Mouse (Mus musculus) thymus, adult 2 months (tissue): ENCODE measurements around the gene Rmi2. TPM values are rescaled to one million over a fixed set of nuclear protein-coding genes. Genes with fewer than 3 reads are reported as not detected.
"Not testable (repeated sequence)": the region's sequence is repeated elsewhere in the genome, so short reads cannot be mapped to it uniquely, and the experiment has no call there.

Source experiments
- DNase-seq: peaks from one replicate; pipeline ENCODE4 v3.0.0; 2021
- H3K27ac ChIP-seq: fragments of 200-500 bp; 2 replicates; pipeline ENCODE4 v1.5.1; 2012; ENCODE audit warnings: low read length, control low read depth; ENCODE audit not compliant: control insufficient read depth, insufficient read depth
- H3K27me3 ChIP-seq: fragments of 200-500 bp; 2 replicates; pipeline ENCODE4 v1.6.1; 2012; ENCODE audit warnings: mild to moderate bottlenecking, low read length, moderate library complexity, mixed read lengths; ENCODE audit not compliant: control insufficient read depth, insufficient read depth
- H3K36me3 ChIP-seq: fragments of 200-500 bp; 2 replicates; pipeline ENCODE4 v1.6.1; 2012; ENCODE audit warnings: mild to moderate bottlenecking, low read length, moderate library complexity; ENCODE audit not compliant: control insufficient read depth, insufficient read depth
- H3K4me1 ChIP-seq: fragments of 200-500 bp; replicated peaks from 2 replicates; pipeline ENCODE4 v1.6.1; 2012; ENCODE audit warnings: low read length; ENCODE audit not compliant: control insufficient read depth, insufficient read depth
- H3K4me3 ChIP-seq: fragments of 200-500 bp; 2 replicates; pipeline ENCODE4 v1.5.1; 2012; ENCODE audit warnings: mild to moderate bottlenecking, low read length, control low read depth, moderate library complexity; ENCODE audit not compliant: control insufficient read depth, insufficient read depth
- CTCF ChIP-seq: fragments of 200-500 bp; IDR thresholded peaks from 2 replicates; pipeline ENCODE4 v1.5.1; 2012; ENCODE audit warnings: mild to moderate bottlenecking, control low read depth, low read length, moderate library complexity, borderline replicate concordance; ENCODE audit not compliant: control insufficient read depth, poor library complexity, insufficient read depth; ENCODE audit errors: extremely low read depth
- POLR2A ChIP-seq: fragments of 200-500 bp; IDR thresholded peaks from 2 replicates; pipeline ENCODE4 v1.6.1; 2012; ENCODE audit warnings: mild to moderate bottlenecking, low read length, control low read depth, moderate library complexity; ENCODE audit not compliant: control insufficient read depth, poor library complexity, insufficient read depth; ENCODE audit errors: extremely low read depth
- WGBS: fragments of 180-500 bp; shearing (Covaris S2); methylation state at CpG from one replicate; pipeline ENCODE4 v1.1.7; 2018; 5-methylcytosine and 5-hydroxymethylcytosine counted together
- polyA plus RNA-seq: library from polyadenylated mRNA; depleted of rRNA; stranded (reverse); fragments of >200 nt; gene quantifications from 2 replicates; pipeline ENCODE4 v1.2.3, GENCODE M21; 2012

Gene Rmi2
- polyA plus RNA-seq, 1 experiment: 23.0 TPM

- no peak for DNase-seq
- Histone ChIP-seq H3K4me1 (peaks cover 64% of the 10 kb centered on the region), H3K27ac (peak overlapping the region; percentile 79), H3K4me3 (peak overlapping the region; percentile 11; the same call in 1 of the 2 replicates), H3K36me3 (no peaks in the 10 kb centered on the region), H3K27me3 (no peaks in the 10 kb centered on the region)
- WGBS: 6% methylated on average over 6 of the region's 6 CpGs
- TF ChIP-seq CTCF (no peak), POLR2A (no peak)
These were observed 9.4 kb downstream of the Rmi2 start for GRCm38 (mm10) chr16:10844319-10844670.

- no peak for DNase-seq
- Histone ChIP-seq H3K36me3 (no peaks in the 10 kb centered on the region), H3K4me1 (peaks cover 61% of the 10 kb centered on the region), H3K4me3 (no peak overlapping the region), H3K27me3 (no peaks in the 10 kb centered on the region), H3K27ac (no peak overlapping the region; the same call in 1 of the 2 replicates)
- TF ChIP-seq CTCF (no peak), POLR2A (no peak)
- 95% methylated on average over 6 of the region's 6 CpGs for WGBS
These were observed 11.1 kb downstream of the Rmi2 start for GRCm38 (mm10) chr16:10845952-10846351.

- H3K4me1 ChIP-seq: peaks cover 56% of the 10 kb centered on the region
- peak; percentile 84 for DNase-seq
- H3K27ac ChIP-seq: no peak overlapping the region; the same call in 1 of the 2 replicates
- WGBS: 59% methylated on average over 4 of the region's 4 CpGs
- no peaks in the 10 kb centered on the region for H3K36me3 ChIP-seq
- no peaks in the 10 kb centered on the region for H3K27me3 ChIP-seq
- TF ChIP-seq POLR2A (no peak), CTCF (peak; percentile 75; the same call in 1 of the 2 replicates)
- H3K4me3 ChIP-seq: no peak overlapping the region
These were observed 11.6 kb downstream of the Rmi2 start for GRCm38 (mm10) chr16:10846503-10846902.

DNA sequence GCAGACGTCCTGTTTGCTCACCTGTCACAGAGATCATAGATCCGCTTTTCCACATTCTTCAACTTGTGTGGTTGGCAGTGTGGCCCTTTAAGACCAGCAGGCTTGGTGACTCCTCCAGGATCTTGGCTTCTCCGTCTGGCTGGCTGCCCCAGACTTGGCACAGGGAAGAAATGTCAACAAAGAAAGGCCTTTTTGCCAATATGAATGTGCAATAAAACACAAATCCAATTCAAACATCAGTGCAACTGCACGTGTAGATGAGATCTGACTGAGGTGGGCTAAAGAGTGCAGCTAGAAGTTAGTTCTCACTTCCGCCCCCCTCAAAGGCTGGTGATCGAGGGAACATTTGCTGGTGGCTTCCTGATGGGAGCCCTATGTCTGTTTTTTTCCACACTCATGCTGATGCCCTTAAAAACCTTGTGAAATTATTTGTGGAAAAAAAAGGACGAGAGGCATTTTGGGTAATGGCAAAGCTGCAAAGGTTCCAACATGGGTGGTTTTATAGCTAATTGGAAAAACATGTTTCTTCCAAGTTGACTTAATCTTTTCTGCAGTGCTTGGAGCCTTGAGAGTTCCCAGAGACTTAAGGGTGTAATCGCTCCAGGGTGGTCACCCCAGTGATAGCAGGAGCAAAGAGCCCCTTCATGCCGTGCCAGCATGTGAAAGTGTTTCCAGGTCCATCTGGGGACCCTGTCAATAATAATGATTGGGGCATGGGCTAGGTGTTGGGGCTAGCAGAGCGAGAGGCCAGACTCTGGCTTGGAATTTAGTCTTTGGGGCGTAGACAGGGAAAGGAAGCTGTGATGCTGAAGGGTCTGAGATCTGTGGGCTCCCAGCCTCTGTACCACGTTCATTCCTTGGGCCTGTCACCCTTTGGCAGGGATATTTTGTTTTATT lies 15.4 kb downstream of the Rmi2 start:
- 74% methylated on average over 12 of the region's 12 CpGs for WGBS
- H3K27ac ChIP-seq: no peak overlapping the region
- TF ChIP-seq POLR2A: no peak
- TF ChIP-seq CTCF: no peak
- no peak overlapping the region for H3K4me3 ChIP-seq
- no peak for DNase-seq
- H3K27me3 ChIP-seq: no peaks in the 10 kb centered on the region
- peaks cover 34% of the 10 kb centered on the region for H3K4me1 ChIP-seq
- no peaks in the 10 kb centered on the region for H3K36me3 ChIP-seq

GRCm38 (mm10) chr16:10850905-10851304 lies 16.0 kb downstream of the Rmi2 start:
- H3K27ac ChIP-seq: no peak overlapping the region
- WGBS: 90% methylated on average over 4 of the region's 4 CpGs
- TF ChIP-seq POLR2A: no peak
- no peak for TF ChIP-seq CTCF

GRCm38 (mm10) chr16:10852216-10852615 lies 17.4 kb downstream of the Rmi2 start:
- H3K27ac ChIP-seq, H3K27me3 ChIP-seq, H3K36me3 ChIP-seq, DNase-seq, H3K4me3 ChIP-seq: not testable (repeated sequence)
- 58% methylated on average over 10 of the region's 10 CpGs for WGBS
- peaks cover 19% of the 10 kb centered on the region for H3K4me1 ChIP-seq

More at GRCm38 (mm10) chr16:10850905-10851304, 16.0 kb downstream of the Rmi2 start:
- H3K27me3 ChIP-seq: no peaks in the 10 kb centered on the region
- H3K4me1 ChIP-seq: peaks cover 27% of the 10 kb centered on the region
- DNase-seq: no peak
- H3K4me3 ChIP-seq: no peak overlapping the region
- no peaks in the 10 kb centered on the region for H3K36me3 ChIP-seq
